Mouse (Mus musculus): ENCODE results near the gene Ubtf.

DNA sequence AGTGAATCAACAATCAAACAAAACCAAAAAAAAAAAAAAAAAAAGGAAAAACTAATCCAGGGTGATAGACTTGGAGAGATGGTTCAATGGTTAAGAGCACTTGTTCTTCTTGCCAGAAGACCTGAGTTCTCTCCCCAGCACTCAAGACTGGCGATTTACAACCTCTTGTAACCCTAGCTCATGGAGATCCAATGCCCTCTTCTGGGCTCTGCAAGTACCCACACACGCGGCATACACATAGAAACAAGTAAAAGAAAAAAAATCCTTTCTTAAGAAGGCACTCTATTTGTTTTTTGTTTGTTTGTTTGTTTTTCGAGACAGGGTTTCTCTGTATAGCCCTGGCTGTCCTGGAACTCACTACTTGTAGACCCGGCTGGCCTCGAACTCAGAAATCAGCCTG, 35.6 kb downstream of the Ubtf start:
- TF ChIP-seq CTCF (IDR thresholded peaks at IDR 0.05; ENCODE audit: control insufficient read depth, insufficient read depth, insufficient replicate concordance, low read depth, low read length) (no peak), POLR2A (IDR thresholded peaks at IDR 0.05; ENCODE audit: control insufficient read depth, low read depth, low read length) (no peak)
